Mouse (Mus musculus) hindbrain, embryonic 10.5 days (tissue): ENCODE data around the gene Myo18b. TPM values are rescaled to one million over a fixed set of nuclear protein-coding genes. Genes with fewer than 3 reads are reported as not detected.

Experiments used
- DNase-seq: peaks from one replicate; pipeline ENCODE4 v3.0.0-alpha.2; 2017; ENCODE audit warnings: low spot score
- H3K27ac ChIP-seq: fragments of 300-500 bp; sonication (generic); 2 replicates; pipeline ENCODE4 v1.5.1; 2016; ENCODE audit warnings: mild to moderate bottlenecking, moderate library complexity
- H3K27me3 ChIP-seq: fragments of 300-500 bp; sonication (generic); 2 replicates; pipeline ENCODE4 v1.6.1; 2016; ENCODE audit warnings: mild to moderate bottlenecking; ENCODE audit not compliant: poor library complexity, insufficient read depth, severe bottlenecking
- H3K36me3 ChIP-seq: fragments of 300-500 bp; sonication (generic); 2 replicates; pipeline ENCODE4 v1.6.1; 2016; ENCODE audit warnings: mild to moderate bottlenecking, moderate library complexity
- H3K4me1 ChIP-seq: fragments of 300-500 bp; sonication (generic); replicated peaks from 2 replicates; pipeline ENCODE4 v1.6.1; 2016; ENCODE audit warnings: mild to moderate bottlenecking
- H3K4me3 ChIP-seq: fragments of 300-500 bp; sonication (generic); 2 replicates; pipeline ENCODE4 v1.5.1; 2016; ENCODE audit warnings: mild to moderate bottlenecking, moderate library complexity
- H3K9me3 ChIP-seq: fragments of 300-500 bp; sonication (generic); 2 replicates; pipeline ENCODE4 v1.6.1; 2016; ENCODE audit warnings: mild to moderate bottlenecking, moderate library complexity
- WGBS: fragments of 180-500 bp; shearing (Covaris S2); methylation state at CpG from one replicate; pipeline ENCODE4 v1.1.7; 2016; 5-methylcytosine and 5-hydroxymethylcytosine counted together
- polyA plus RNA-seq: library from polyadenylated mRNA; unstranded; fragments of >200 nt; fragmentation: Nextera tagmentation; extraction: Ambion mirVana; gene quantifications from 2 replicates; pipeline ENCODE4 v1.2.1, GENCODE M21; 2016

Myo18b gene
- polyA plus RNA-seq, 1 experiment from 2014 or later: 0.65 TPM

DNA sequence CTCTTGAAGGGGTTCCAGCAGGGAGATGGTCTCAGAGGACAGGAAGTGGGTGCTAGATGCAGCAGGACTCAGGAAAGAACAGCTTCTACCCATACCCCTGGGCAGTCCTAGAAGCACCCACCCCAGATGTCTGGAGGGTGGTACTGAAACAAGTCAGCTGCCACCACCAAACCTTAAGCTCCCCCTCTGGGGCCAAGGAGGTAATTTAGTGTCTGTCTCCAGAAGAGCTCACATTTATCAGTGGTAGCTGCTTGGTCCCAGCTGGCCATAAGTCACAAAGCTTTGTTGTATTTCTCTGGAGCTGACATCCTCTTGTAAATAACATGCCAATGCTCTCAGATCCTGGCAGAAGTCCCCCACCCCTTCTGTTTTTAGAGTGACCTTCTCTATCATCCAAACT lies 187.7 kb downstream of the Myo18b start:
- Histone ChIP-seq H3K9me3 (0 out of 2 replicates have a peak, but pooled peaks cover 7% of the 10 kb centered on the region), H3K36me3 (no peaks in the 10 kb centered on the region), H3K27ac (no peak overlapping the region), H3K27me3 (no peaks in the 10 kb centered on the region; the same call in 1 of the 2 replicates), H3K4me3 (no peak overlapping the region), H3K4me1 (peaks cover 13% of the 10 kb centered on the region; the same call in 1 of the 2 replicates)
- no peak for DNase-seq

DNA sequence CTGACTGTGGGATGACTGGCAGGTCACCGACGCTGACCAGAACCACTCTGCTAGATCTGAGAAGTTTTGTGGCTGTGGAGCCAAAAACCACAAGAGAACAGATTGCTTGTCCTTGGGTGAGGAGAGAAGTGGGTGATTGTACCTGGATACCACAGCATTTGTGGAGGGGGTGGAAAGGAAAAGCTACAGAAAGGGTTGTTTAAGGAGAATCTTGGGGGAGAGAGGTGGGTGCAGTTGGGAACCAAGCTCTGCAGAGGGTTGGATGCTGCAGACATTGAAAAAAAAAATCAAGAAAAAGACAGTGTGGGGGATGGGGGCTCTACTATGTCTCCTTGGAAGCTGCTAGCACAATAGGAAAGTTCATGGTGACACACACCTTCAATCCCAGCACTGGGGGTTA lies 188.7 kb downstream of the Myo18b start:
- 0 out of 2 replicates have a peak, but pooled peaks cover 7% of the 10 kb centered on the region for H3K9me3 ChIP-seq
- H3K4me1 ChIP-seq: peaks cover 13% of the 10 kb centered on the region; the same call in 1 of the 2 replicates
- no peak overlapping the region for H3K27ac ChIP-seq
- no peak overlapping the region for H3K4me3 ChIP-seq
- no peak for DNase-seq
- no peaks in the 10 kb centered on the region for H3K36me3 ChIP-seq
- no peaks in the 10 kb centered on the region; the same call in 1 of the 2 replicates for H3K27me3 ChIP-seq
- 81% methylated on average over 2 of the region's 2 CpGs for WGBS

DNA sequence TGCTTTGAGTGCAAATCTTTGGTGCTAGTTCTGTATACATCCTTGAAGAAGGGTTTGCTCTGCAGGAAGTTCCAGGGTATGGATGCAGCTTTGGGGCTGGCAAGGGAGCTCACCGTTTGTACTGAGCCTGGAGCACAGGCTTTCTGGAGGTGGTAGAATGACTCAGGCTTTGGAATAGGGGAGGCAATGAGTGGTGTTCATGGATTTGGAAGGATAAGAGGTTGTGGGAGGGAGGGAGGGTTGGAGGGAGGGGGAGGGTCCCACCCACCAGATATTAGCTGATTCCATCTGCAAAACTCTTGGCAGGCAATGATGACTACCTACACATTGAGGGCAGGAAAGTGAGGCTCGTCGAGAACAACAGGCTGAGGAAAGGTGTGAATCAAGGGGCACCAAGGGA lies 195.4 kb downstream of the Myo18b start:
- Histone ChIP-seq H3K4me3 (no peak overlapping the region), H3K27ac (no peak overlapping the region), H3K4me1 (peaks cover 4% of the 10 kb centered on the region; the same call in 1 of the 2 replicates), H3K9me3 (no peaks in the 10 kb centered on the region), H3K36me3 (no peaks in the 10 kb centered on the region), H3K27me3 (no peaks in the 10 kb centered on the region; the same call in 1 of the 2 replicates)
- no peak for DNase-seq
- WGBS: 80% methylated on average over 3 of the region's 3 CpGs

DNA sequence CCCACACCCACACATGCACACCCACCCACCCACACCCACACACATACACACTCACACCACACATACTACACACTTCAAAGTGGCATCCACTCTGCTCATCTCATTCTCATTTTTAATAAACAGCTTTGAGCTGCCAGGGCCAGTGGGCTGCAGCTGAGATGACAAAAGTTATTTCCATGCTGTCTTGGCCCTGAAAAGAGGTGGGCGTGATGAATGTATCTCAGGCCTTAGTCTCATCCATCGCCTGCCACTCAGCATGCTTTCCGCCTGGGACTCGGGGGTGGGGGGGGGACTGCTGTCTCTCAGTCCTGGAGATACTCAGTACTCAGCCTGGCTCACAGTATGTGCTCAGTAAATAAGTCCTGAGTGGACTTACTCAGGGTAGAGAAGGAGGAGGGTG lies 199.5 kb downstream of the Myo18b start:
- H3K4me1 ChIP-seq: peaks cover 4% of the 10 kb centered on the region
- H3K36me3 ChIP-seq: no peaks in the 10 kb centered on the region
- WGBS: 63% methylated on average over 4 of the region's 4 CpGs
- H3K9me3 ChIP-seq: no peaks in the 10 kb centered on the region
- no peak overlapping the region for H3K4me3 ChIP-seq
- no peak overlapping the region for H3K27ac ChIP-seq
- no peak for DNase-seq
- no peaks in the 10 kb centered on the region for H3K27me3 ChIP-seq

- peaks cover 4% of the 10 kb centered on the region for H3K4me1 ChIP-seq
- no peaks in the 10 kb centered on the region for H3K36me3 ChIP-seq
- 0 out of 2 replicates have a peak overlapping the region, but pooled peaks have one; percentile 36 for H3K27ac ChIP-seq
- DNase-seq: peak; percentile 18
- no peaks in the 10 kb centered on the region for H3K27me3 ChIP-seq
- 58% methylated on average over 7 of the region's 7 CpGs for WGBS
- H3K9me3 ChIP-seq: no peaks in the 10 kb centered on the region
- no peak overlapping the region for H3K4me3 ChIP-seq
These were observed 200.9 kb downstream of the Myo18b start for GRCm38 (mm10) chr5:112695254-112695711.

DNA sequence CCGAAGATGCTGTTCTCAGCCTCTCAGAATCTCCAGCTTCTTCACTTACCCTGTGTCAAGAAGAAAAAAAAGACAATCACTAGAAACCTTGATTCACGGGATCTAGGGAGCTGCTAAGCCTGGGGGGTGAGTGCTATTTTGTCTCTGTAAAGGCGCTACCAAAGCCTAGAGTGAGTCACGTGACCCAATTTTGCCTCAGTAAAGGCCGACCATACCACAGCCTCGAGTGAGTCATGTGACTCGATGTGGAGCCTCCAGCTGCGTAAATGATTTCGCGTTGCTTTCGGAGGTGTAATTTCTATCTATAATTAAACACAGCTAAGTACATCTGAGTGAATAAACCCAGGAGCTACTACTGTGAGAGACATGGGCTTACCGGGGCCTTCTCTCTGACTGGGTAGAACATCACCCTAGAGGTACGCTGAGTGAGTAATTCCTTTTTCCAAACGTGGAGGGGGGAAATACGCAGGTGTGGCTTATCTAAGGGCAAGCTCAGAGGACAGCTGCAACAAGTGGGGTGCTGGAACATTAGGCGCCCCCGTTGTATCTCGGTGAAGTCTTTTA lies 202.8 kb downstream of the Myo18b start:
- Histone ChIP-seq H3K9me3 (no peaks in the 10 kb centered on the region), H3K4me1 (peaks cover 4% of the 10 kb centered on the region), H3K36me3 (no peaks in the 10 kb centered on the region), H3K27me3 (no peaks in the 10 kb centered on the region), H3K27ac (no peak overlapping the region), H3K4me3 (no peak overlapping the region)
- WGBS: 86% methylated on average over 18 of the region's 18 CpGs
- no peak for DNase-seq

GRCm38 (mm10) chr5:112687100-112687818 lies 208.9 kb downstream of the Myo18b start:
- no peaks in the 10 kb centered on the region for H3K27me3 ChIP-seq
- no peaks in the 10 kb centered on the region for H3K36me3 ChIP-seq
- H3K4me3 ChIP-seq: no peak overlapping the region
- no peak for DNase-seq
- 82% methylated on average over 4 of the region's 4 CpGs for WGBS
- H3K27ac ChIP-seq: no peak overlapping the region; the same call in 1 of the 2 replicates
- H3K9me3 ChIP-seq: no peaks in the 10 kb centered on the region
- H3K4me1 ChIP-seq: peaks cover 14% of the 10 kb centered on the region

GRCm38 (mm10) chr5:112686309-112687099 lies 209.7 kb downstream of the Myo18b start:
- H3K9me3 ChIP-seq: no peaks in the 10 kb centered on the region
- no peak for DNase-seq
- 76% methylated on average over 14 of the region's 14 CpGs for WGBS
- H3K4me3 ChIP-seq: no peak overlapping the region
- H3K27ac ChIP-seq: peak overlapping the region; percentile 12; the same call in 1 of the 2 replicates
- H3K36me3 ChIP-seq: no peaks in the 10 kb centered on the region
- H3K4me1 ChIP-seq: peaks cover 14% of the 10 kb centered on the region
- H3K27me3 ChIP-seq: no peaks in the 10 kb centered on the region

GRCm38 (mm10) chr5:112679251-112679650 lies 216.9 kb downstream of the Myo18b start:
- H3K27ac ChIP-seq: no peak overlapping the region
- H3K9me3 ChIP-seq: no peaks in the 10 kb centered on the region
- H3K4me1 ChIP-seq: peaks cover 4% of the 10 kb centered on the region; the same call in 1 of the 2 replicates
- WGBS: 93% methylated on average over 2 of the region's 2 CpGs
- H3K4me3 ChIP-seq: no peak overlapping the region
- H3K27me3 ChIP-seq: no peaks in the 10 kb centered on the region
- no peak for DNase-seq
- no peaks in the 10 kb centered on the region for H3K36me3 ChIP-seq

GRCm38 (mm10) chr5:112678153-112678552 lies 218.0 kb downstream of the Myo18b start:
- Histone ChIP-seq H3K4me1 (peaks cover 4% of the 10 kb centered on the region; the same call in 1 of the 2 replicates), H3K27ac (no peak overlapping the region), H3K36me3 (no peaks in the 10 kb centered on the region), H3K27me3 (no peaks in the 10 kb centered on the region), H3K4me3 (no peak overlapping the region), H3K9me3 (no peaks in the 10 kb centered on the region)
- WGBS: 71% methylated on average over 4 of the region's 4 CpGs
- DNase-seq: no peak

DNA sequence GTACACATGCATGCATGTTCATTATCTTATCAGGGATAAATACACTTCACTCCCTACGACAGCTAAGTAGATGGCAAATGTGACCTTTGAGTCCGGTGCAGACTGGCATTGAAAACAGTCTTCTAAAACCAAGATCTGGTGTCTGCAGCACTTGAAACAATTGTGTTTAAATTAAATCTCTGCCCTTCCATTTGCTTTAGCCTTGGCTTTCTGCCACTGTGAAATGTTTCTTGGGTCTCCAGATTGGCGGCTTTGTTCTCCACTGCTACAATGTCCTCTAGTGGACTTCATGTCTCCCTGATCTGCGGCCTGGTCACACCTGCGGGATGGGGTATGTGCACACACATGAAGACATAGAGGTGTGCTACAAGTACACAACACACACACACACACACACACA lies 221.4 kb downstream of the Myo18b start:
- Histone ChIP-seq H3K4me1 (peaks cover 4% of the 10 kb centered on the region; the same call in 1 of the 2 replicates), H3K9me3 (no peaks in the 10 kb centered on the region), H3K4me3 (no peak overlapping the region), H3K36me3 (no peaks in the 10 kb centered on the region), H3K27ac (no peak overlapping the region), H3K27me3 (no peaks in the 10 kb centered on the region)
- WGBS: 88% methylated on average over 5 of the region's 5 CpGs
- DNase-seq: no peak

- no peaks in the 10 kb centered on the region for H3K4me1 ChIP-seq
- WGBS: 54% methylated on average over 7 of the region's 7 CpGs
- no peaks in the 10 kb centered on the region for H3K36me3 ChIP-seq
- DNase-seq: no peak
- no peak overlapping the region for H3K4me3 ChIP-seq
- H3K27me3 ChIP-seq: no peaks in the 10 kb centered on the region
- no peaks in the 10 kb centered on the region for H3K9me3 ChIP-seq
- H3K27ac ChIP-seq: no peak overlapping the region
These were observed 223.7 kb downstream of the Myo18b start for GRCm38 (mm10) chr5:112672457-112672856.
